Mouse (Mus musculus) cerebellum, adult 9-11 months (tissue): ENCODE measurements at regions not wholly inside any gene's neighbourhood (a gene's known extent, or its start where the extent isn't known, plus 50 kb on each side); places are given as distances from the start of the nearest gene placed in this dataset.

Experiments used
- DNase-seq: peaks from one replicate; pipeline ENCODE4 v3.0.0; 2022

GRCm38 (mm10) chr7:84800966-84801365, 52.4 kb upstream of the Olfr291 start:
- no peak for DNase-seq

DNA sequence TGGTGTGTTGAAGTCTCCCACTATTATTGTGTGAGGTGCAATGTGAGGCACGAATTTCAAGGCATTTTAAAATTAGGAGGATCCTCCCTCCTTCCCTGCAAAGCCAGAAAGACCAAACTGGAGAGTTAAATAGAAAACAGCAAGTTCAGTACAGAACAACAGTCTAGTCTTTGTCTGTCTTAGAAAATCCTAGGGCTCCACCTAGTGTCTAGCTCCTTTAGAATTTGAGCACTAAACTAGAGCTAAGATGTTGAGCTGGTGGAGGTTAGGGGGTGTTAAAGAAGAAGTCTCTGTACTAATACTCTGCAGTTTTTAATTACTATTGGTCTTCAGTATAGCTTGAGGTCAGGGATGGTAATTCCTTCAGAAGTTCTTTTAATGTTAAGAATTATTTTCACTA, 58.7 kb upstream of the Olfr291 start:
- DNase-seq: no peak

DNA sequence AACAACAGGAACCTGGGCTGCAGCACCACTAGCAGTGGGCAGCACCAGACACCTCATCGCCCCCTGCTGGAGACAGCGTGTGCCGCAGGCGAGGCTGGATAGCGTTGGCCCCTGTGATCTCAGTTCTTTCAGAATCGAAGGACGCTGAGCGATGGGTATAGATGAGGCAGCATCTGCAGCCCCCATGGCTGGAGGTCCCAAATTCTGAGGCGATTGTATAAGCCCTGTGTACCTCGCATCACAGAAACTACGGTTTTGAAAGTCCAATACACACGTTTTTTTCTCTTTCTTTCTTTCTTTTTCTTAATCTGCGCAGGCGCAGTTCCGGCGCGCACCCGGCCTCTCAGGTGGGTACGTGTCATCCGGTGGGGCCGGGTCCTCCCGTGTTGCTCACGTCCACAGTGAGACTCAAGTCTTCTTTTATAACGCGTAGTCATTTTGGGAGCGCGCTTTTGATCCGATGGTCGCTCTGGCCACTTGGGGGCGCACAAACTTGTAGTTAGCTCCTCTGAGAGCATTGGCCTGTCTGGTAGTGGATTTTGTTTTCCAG, 74.0 kb upstream of the Olfr291 start:
- DNase-seq: peak; percentile 88

GRCm38 (mm10) chr7:84777696-84778095, 75.7 kb upstream of the Olfr291 start:
- no peak for DNase-seq

DNA sequence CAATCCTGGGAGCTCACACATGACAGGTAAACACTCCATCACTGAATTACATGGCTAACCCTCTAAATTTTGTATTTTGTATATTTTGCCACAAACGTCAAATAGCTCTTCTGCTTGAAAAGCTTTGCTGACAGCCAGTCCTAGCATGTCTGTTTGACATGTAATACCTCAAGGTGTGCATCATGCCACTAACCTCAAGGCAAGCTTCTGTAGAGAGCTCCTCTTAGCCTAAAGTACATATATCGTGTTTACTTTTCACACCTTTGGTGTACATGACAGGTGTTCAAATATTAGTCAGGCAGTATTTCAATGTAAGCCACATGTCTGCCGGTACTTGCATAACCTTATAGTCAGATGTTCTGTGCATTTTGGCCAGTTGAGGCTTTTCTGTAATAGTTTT, 66.5 kb upstream of the Zfand6 start:
- DNase-seq: no peak

- no peak for DNase-seq
Measured at GRCm38 (mm10) chr7:84753361-84753760, 63.6 kb upstream of the Zfand6 start.

GRCm38 (mm10) chr7:84749434-84750301, 59.9 kb upstream of the Zfand6 start:
- DNase-seq: peak; percentile 78

- no peak for DNase-seq
Measured at GRCm38 (mm10) chr7:84747847-84748246, 58.1 kb upstream of the Zfand6 start.

DNA sequence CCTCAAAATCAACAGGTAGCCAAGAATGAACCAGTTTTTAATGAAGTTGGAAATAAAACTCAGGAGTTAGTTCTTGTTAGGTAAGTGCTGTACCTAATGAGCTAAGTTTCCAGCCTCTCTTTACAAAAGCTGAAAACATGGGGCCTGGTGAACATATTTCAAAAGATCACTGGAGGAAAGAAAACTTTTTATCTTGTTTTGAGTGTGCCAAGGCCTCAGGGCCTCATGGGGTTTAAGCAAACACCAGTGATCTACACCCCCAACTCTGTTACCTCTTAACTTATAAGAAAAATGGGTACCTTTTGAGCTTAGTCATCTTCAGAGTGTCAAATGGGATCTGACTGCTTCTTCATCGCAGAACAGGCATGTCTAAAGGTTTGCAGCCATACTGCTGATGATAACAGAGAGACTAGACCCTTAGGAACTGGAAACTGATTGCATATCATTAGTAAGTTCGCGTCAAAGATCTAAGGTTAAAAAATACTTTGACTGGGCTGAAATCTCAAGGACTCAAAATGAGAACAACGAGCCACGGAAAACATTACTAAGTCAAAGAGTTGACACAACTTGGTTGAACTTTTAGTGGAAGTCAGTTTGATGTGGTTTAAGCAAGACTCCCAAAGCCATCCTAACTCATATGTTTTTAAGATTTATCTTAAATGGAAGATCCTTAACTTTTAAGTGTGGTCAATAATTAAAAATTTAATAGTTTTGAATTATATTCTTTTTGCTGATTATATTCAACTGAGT, 54.7 kb upstream of the Zfand6 start:
- no peak for DNase-seq

GRCm38 (mm10) chr7:84739965-84740390, 50.2 kb upstream of the Zfand6 start:
- DNase-seq: no peak
